Mouse (Mus musculus) spleen, adult 2 months (tissue): ENCODE measurements around the gene Trim38. TPM values are rescaled to one million over a fixed set of nuclear protein-coding genes. Genes with fewer than 3 reads are reported as not detected.

Source experiments
- DNase-seq, 2 experiments: peaks; one replicate each; pipeline versions ENCODE4 v3.0.0 to v3.0.0-alpha.2; 2012 to 2021; ENCODE audit warnings: low spot score in 2 of 2, low read depth in 1 of 2
- H3K27ac ChIP-seq: fragments of 200-500 bp; 2 replicates; pipeline ENCODE4 v1.5.1; 2012; ENCODE audit warnings: low read length, inconsistent platforms; ENCODE audit not compliant: insufficient read depth
- H3K27me3 ChIP-seq: fragments of 200-500 bp; 2 replicates; pipeline ENCODE4 v1.6.1; 2012; ENCODE audit warnings: mild to moderate bottlenecking, moderate library complexity, low read length, inconsistent platforms; ENCODE audit not compliant: control insufficient read depth, insufficient read depth
- H3K36me3 ChIP-seq: fragments of 200-500 bp; 2 replicates; pipeline ENCODE4 v1.6.1; 2012; ENCODE audit warnings: mild to moderate bottlenecking, low read length, inconsistent platforms; ENCODE audit not compliant: control insufficient read depth, insufficient read depth
- H3K4me1 ChIP-seq: fragments of 200-500 bp; 2 replicates; pipeline ENCODE4 v1.6.1; 2011; ENCODE audit warnings: inconsistent platforms; ENCODE audit not compliant: control insufficient read depth, insufficient read depth, insufficient read length
- H3K4me3 ChIP-seq: fragments of 200-500 bp; 2 replicates; pipeline ENCODE4 v1.5.1; 2011; ENCODE audit warnings: mild to moderate bottlenecking, inconsistent platforms; ENCODE audit not compliant: insufficient read depth, insufficient read length; ENCODE audit errors: extremely low read depth
- CTCF ChIP-seq: fragments of 200-500 bp; IDR thresholded peaks from 2 replicates; pipeline ENCODE4 v1.5.1; 2011; ENCODE audit warnings: mild to moderate bottlenecking, inconsistent platforms; ENCODE audit not compliant: insufficient read depth, insufficient read length, insufficient replicate concordance; ENCODE audit errors: extremely low read depth
- POLR2A ChIP-seq: fragments of 200-500 bp; IDR thresholded peaks from 2 replicates; pipeline ENCODE4 v1.6.1; 2011; ENCODE audit warnings: low read depth, low read length, inconsistent platforms
- WGBS: fragments of 180-500 bp; shearing (Covaris S2); methylation state at CpG from one replicate; pipeline ENCODE4 v1.1.7; 2018; 5-methylcytosine and 5-hydroxymethylcytosine counted together
- polyA plus RNA-seq: library from polyadenylated mRNA; depleted of rRNA; stranded (reverse); fragments of >200 nt; gene quantifications from 2 replicates; pipeline ENCODE4 v1.2.3, GENCODE M21; 2012; rRNA removed

Gene Trim38
- polyA plus RNA-seq, 1 experiment = not detected

DNA sequence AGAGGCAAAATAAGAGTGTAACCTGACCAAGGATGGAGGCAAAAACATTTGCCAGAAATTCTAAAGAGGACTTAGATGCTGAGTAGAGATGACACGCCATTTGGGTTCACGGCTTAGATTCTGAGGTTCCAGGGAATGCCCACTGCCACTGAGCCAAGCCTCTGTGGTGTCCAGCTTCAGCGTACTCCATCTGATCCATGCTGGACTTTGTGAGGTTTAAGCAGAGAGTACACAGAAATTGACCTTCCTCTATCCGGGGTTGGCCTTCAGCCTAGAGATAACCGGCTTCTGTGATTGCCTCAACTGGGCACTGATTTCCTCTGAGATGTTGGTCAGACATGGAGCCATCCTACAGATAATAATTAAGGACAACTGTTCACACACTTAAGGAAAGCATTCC lies 66.9 kb downstream of the Trim38 start:
- Histone ChIP-seq H3K27ac (no peak overlapping the region), H3K27me3 (no peaks in the 10 kb centered on the region), H3K4me1 (no peaks in the 10 kb centered on the region), H3K4me3 (no peak overlapping the region), H3K36me3 (no peaks in the 10 kb centered on the region)
- DNase-seq = no peak
- TF ChIP-seq POLR2A = no peak
- TF ChIP-seq CTCF = no peak
- 92% methylated on average over 5 of the region's 5 CpGs for WGBS

DNA sequence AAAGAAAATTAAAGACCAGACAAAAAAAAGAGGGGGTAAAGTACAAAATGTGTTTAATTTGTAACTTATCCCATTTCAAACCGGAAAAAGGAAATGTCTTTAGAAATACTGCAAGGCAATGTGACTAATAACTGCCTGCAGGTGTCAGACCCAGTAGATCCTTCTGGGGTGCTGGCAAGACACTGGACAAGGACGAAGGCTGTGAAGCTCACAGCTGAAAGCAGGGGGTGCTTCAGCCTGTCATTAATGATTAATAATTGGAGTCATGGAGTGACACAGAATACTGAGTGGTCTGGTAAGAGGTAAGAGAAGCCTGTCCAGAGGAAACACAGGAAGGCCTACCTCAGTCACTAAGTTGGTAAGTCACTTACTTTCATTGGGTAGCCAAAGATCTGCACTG lies 69.6 kb downstream of the Trim38 start, which contains the start of gene Slc17a3:
Gene Slc17a3, plus strand, starts transcription at position 127 of the 400 bp plus-strand sequence.
- Histone ChIP-seq H3K27me3 (no peaks in the 10 kb centered on the region), H3K27ac (no peak within 1 kb of the TSS), H3K36me3 (no peaks in the 10 kb centered on the region), H3K4me3 (no peak within 1 kb of the TSS), H3K4me1 (no peaks in the 10 kb centered on the region)
- TF ChIP-seq POLR2A = no peak
- TF ChIP-seq CTCF = no peak
- DNase-seq = no peak
- 69% methylated on average over 2 of the region's 2 CpGs for WGBS

Other genes starting within 250 kb of the Trim38 start
- gene Hist1h4h, start 238.9 kb upstream of the Trim38 start, polyA plus RNA-seq = 26.5 and 53.6 TPM in 2 replicates
- 733 and 772 TPM in 2 replicates for gene Hist1h2af, start 236.0 kb upstream of the Trim38 start, polyA plus RNA-seq
- 34.4 and 52.1 TPM in 2 replicates for gene Hist1h3g, start 234.5 kb upstream of the Trim38 start, polyA plus RNA-seq
- 4.9 and 8.4 TPM in 2 replicates for gene Hist1h2bh, start 226.5 kb upstream of the Trim38 start, polyA plus RNA-seq
- gene Hist1h3f, start 225.9 kb upstream of the Trim38 start, polyA plus RNA-seq = 10.2 and 16.1 TPM in 2 replicates
- gene Hist1h4f, start 218.3 kb upstream of the Trim38 start, polyA plus RNA-seq = 24.8 and 33.8 TPM in 2 replicates
- gene Hist1h1d, start 216.7 kb upstream of the Trim38 start, polyA plus RNA-seq = 0.30 and 0.39 TPM in 2 replicates
- gene Hist1h3e, start 207.5 kb upstream of the Trim38 start, polyA plus RNA-seq = 36.8 and 50.5 TPM in 2 replicates
- 15.5 and 23.4 TPM in 2 replicates for gene Hist1h2ae, start 198.7 kb upstream of the Trim38 start, polyA plus RNA-seq
- gene Hist1h2bg, start 198.5 kb upstream of the Trim38 start, polyA plus RNA-seq = 57.5 and 66.9 TPM in 2 replicates
- gene Hist1h2bf, start 195.7 kb upstream of the Trim38 start, polyA plus RNA-seq = 26.2 and 28.3 TPM in 2 replicates
- 12.2 and 23.2 TPM in 2 replicates for gene Hist1h2ad, start 195.5 kb upstream of the Trim38 start, polyA plus RNA-seq
- 20.9 and 27.9 TPM in 2 replicates for gene Hist1h3d, start 194.2 kb upstream of the Trim38 start, polyA plus RNA-seq
- 19.1 and 20.9 TPM in 2 replicates for gene Hist1h4d, start 188.3 kb upstream of the Trim38 start, polyA plus RNA-seq
- 2.8 and 3.8 TPM in 2 replicates for gene Hist1h2be, start 148.8 kb upstream of the Trim38 start, polyA plus RNA-seq
- 2.9 and 3.7 TPM in 2 replicates for gene Hist1h1e, start 147.4 kb upstream of the Trim38 start, polyA plus RNA-seq
- 1.2 and 2.0 TPM in 2 replicates for gene Hist1h2ac, start 86.0 kb upstream of the Trim38 start, polyA plus RNA-seq
- gene Hist1h2bc, start 85.7 kb upstream of the Trim38 start, polyA plus RNA-seq = 41.8 and 44.4 TPM in 2 replicates
- gene Hist1h1t, start 74.1 kb upstream of the Trim38 start, polyA plus RNA-seq = not detected in 2 replicates
- 20.0 and 33.6 TPM in 2 replicates for gene Hist1h4c, start 71.5 kb upstream of the Trim38 start, polyA plus RNA-seq
- gene Hfe, start 59.1 kb upstream of the Trim38 start, polyA plus RNA-seq = 20.7 and 26.1 TPM in 2 replicates
- gene Hist1h1c, start 31.1 kb upstream of the Trim38 start, polyA plus RNA-seq = 20.9 and 25.5 TPM in 2 replicates
- 35.9 and 50.3 TPM in 2 replicates for gene Hist1h3c, start 24.3 kb upstream of the Trim38 start, polyA plus RNA-seq
- gene Hist1h2bb, start 23.2 kb upstream of the Trim38 start, polyA plus RNA-seq = 23.7 and 32.9 TPM in 2 replicates
- gene Hist1h2ab, start 18.8 kb upstream of the Trim38 start, polyA plus RNA-seq = 28.4 and 40.3 TPM in 2 replicates
- 54.9 and 68.9 TPM in 2 replicates for gene Hist1h3b, start 17.6 kb upstream of the Trim38 start, polyA plus RNA-seq
- gene Hist1h4b, start 12.9 kb upstream of the Trim38 start, polyA plus RNA-seq = 19.0 and 27.4 TPM in 2 replicates
- 16.1 and 29.5 TPM in 2 replicates for gene Hist1h4a, start 8.7 kb upstream of the Trim38 start, polyA plus RNA-seq
- gene Hist1h3a, start 7.5 kb upstream of the Trim38 start, polyA plus RNA-seq = 38.4 and 54.1 TPM in 2 replicates
- gene Hist1h1a, start 6.2 kb upstream of the Trim38 start, polyA plus RNA-seq = 1.3 and 1.5 TPM in 2 replicates
- gene Slc17a2, start 37.1 kb downstream of the Trim38 start, polyA plus RNA-seq = not detected in 2 replicates
- gene Slc17a3, start 69.5 kb downstream of the Trim38 start, polyA plus RNA-seq = 0.06 TPM in 1 of 2 replicates, not detected in the other
- 0.11 TPM in 1 of 2 replicates, not detected in the other for gene Slc17a1, start 97.8 kb downstream of the Trim38 start, polyA plus RNA-seq
- gene Slc17a4, start 145.1 kb downstream of the Trim38 start, polyA plus RNA-seq = 0.07 and 0.13 TPM in 2 replicates
- gene Hist1h2ba, start 164.2 kb downstream of the Trim38 start, polyA plus RNA-seq = not detected in 2 replicates
- gene Hist1h2aa, start 164.5 kb downstream of the Trim38 start, polyA plus RNA-seq = not detected in 2 replicates
- not detected in 2 replicates for gene Scgn, start 221.3 kb downstream of the Trim38 start, polyA plus RNA-seq